Mouse (Mus musculus): ENCODE measurements around the gene Yjefn3.

Yjefn3 gene

DNA sequence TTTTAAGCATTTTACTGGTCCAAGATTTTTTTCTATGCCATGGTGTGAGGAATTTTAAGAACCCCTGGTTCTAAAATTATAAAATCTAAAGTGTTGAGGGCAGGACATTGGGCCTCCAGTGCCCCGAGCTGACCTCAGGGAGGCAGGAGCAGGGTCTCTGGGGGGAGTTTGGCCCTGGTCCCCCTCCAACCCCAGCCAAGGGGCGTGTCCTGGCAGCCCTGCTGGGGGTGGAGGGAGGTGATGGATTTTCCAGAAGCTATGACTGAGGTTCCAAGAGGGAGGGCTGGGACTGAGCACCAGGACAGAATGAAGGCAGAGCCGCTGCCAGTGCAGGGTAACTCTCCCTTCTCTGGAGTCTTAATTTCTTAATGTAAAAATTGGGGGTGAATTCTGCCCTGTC lies 24.5 kb downstream of the Yjefn3 start:
- DNase-seq = no peak

DNA sequence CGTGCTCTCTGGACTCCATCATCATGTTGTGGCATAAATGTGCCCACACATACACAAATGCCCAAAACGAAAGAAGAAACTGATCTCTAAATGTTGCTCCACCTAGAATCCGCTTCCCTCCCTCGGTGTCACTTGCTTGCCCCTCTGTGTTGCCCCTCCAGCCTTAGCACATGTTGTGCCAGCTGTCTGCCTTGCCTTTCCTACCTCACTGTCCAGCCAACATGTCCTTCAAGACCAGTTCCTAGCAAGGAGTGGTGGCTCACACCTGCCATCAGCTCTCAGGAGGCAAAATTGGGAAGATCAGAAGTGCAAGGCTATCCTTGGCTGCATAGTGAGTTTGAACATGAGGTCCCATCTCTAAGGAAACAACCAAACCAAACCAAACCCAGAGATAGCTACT lies 25.1 kb downstream of the Yjefn3 start:
- DNase-seq = no peak

- no peak for DNase-seq
Observed at GRCm38 (mm10) chr8:69876967-69877366, 25.5 kb downstream of the Yjefn3 start.

DNA sequence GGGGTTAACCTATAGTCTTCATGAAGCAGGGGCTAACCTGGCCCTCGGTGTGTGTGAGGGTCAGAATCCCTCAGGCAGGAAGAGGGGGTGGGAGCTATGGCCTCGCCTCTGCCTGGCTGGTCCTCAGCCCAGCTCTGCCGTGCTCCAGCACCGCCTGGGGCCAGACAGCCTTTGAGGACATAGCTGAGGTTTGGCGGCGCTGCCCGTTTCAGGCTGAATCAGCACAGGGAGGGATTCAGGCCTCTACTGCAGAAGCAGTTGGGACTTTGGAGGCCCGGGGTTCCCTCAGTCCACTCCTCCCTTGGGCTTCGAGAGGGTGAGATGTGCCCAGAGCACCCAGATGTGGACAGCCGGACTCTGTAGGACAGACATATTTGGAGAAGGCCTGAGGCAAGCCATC lies 26.4 kb downstream of the Yjefn3 start:
- DNase-seq = no peak

DNA sequence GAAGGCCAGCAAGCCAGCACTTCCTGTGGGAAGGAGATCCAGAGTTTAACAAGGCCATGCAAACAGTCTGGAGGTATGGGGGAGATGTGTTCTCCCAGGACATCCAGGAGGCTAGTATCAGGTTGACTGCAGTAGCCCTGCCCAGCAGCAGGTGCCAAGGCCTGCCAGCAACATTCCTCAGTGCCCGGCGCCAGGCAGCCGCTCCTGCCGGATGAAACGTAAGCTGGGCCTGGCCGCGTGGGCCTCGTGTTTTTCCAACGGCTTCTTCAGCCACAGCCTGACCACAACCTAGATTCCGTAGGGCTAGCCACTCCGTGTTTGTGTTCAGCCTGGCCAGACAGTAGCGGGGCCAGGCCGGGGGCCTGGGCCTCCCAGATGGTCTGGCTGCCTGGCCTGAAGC lies 27.9 kb downstream of the Yjefn3 start:
- DNase-seq = no peak

- peak; percentile 56 for DNase-seq
Observed at GRCm38 (mm10) chr8:69874155-69874554, 28.4 kb downstream of the Yjefn3 start.

DNA sequence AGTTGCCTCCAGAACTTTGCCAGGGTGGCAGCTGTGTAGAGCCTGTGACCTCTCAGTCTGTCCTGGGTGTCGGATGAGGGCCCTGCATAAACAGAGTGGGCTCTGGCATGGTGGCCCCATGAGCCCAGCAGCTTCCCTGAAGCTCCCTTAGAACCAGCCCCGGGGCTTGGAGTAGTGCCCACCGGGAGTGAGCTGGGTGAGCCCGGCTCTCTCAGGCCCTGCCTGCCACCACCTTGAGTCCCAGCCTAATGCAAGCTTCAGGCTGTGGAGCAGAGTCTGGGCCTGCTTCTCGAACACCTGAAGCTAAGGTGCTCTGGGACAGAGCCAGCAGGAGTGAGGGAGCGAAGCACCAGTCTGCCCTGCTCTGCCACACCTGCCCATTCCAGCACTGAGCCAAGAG lies 31.6 kb downstream of the Yjefn3 start:
- DNase-seq = no peak

GRCm38 (mm10) chr8:69870003-69870765 lies 32.3 kb downstream of the Yjefn3 start:
- peak; percentile 48 for DNase-seq

DNA sequence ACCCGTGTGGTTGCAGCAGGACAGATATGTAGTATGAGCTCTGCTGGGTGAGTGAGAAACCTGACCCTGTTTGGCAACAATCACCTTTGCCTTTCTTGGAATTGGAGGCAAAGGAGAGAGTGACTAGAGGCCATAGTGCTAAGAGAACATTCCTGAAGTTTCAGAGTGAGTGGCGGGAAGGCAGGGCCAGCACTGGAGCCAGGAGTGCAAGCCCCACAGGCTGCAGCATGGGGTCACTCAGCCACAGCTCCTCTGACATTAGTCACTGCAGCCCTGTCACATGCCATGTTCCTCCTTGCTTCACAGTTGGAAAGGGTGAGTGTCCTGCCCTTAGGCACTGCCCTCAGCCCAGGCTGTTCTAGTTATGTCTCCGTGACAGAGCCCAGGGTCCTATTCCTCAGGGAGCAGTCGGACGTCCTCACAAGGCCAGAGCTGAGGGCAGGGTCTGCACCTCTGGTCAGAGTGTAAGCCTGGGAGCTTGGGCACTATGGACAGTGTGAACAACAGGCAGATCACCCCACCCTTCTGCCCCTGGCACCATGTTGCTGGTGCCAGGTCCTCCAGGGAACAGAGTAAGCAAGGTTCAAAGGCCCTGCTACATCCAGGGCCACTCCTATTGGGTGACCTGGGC lies 34.7 kb downstream of the Yjefn3 start:
- DNase-seq = no peak

GRCm38 (mm10) chr8:69864180-69864579 lies 38.3 kb downstream of the Yjefn3 start:
- DNase-seq = no peak

DNA sequence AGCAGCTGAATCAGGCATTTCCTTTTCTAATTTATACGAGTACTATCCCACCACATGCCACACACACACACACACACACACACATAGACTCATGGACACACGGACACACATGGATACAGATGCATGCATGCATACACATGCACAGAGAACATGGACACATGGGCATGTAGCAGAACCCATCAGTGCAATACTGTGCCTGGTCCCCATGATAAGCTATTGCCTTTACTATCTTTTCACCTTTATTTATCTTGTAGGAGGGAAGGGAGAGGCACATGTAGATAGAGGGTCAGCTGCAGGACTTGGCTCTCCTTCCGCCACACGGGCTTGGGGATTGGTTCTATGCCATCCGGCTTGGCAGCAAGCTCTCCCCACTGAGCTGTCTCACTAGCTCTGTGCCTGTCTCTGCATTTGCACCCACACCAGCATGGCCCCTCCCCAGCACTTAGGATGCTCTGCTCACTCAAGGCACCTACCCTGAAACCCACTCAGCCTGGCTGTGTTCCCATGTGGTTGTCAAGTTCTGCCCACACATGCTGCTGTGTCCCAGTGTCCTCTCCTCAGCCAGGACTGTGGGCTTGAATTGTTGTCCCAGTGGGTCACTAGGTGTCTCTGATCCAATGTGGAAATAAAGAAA lies 39.0 kb downstream of the Yjefn3 start:
- peak; percentile 43 for DNase-seq

GRCm38 (mm10) chr8:69861251-69861650 lies 41.3 kb downstream of the Yjefn3 start:
- no peak for DNase-seq

DNA sequence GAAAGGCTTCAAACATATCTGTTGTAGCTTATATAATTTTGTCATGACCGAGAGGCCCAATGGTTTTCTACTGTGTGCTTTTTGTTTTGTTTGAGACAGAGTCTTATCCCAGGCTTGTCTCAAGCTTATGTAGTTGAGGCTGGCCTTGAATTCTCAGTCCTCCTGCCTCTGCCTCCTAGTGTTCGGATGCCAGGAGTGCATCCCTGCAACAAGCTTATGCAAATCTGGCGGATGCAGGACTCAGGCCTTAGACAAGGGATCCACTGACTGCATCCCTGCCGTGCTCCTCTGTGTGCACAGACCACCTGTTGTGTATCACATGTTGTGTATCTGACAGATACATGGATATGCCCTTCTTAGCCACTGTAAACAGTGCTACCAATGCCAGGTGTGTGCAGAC lies 41.7 kb downstream of the Yjefn3 start:
- DNase-seq = no peak

DNA sequence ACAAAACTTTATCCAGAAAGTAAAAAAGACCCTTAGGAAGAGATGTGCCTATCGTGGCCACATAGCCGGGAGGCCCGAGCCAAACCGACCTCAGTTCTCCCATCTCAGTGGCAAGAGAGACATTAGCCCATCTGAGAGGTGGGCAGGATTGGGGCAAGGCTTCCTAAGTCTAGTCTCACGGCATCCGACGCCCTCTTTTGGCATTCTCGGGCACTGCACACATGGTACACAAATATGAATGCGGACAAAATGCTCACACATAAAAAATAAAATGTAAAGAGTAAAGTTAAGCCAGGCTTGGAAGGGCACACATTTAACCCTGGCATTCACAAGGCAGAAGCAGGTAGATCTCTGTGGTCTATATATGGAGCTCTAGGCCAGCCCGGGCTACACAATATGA lies 48.6 kb downstream of the Yjefn3 start:
- no peak for DNase-seq

- no peak for DNase-seq
Observed at GRCm38 (mm10) chr8:69850926-69851506, 51.5 kb downstream of the Yjefn3 start.

DNA sequence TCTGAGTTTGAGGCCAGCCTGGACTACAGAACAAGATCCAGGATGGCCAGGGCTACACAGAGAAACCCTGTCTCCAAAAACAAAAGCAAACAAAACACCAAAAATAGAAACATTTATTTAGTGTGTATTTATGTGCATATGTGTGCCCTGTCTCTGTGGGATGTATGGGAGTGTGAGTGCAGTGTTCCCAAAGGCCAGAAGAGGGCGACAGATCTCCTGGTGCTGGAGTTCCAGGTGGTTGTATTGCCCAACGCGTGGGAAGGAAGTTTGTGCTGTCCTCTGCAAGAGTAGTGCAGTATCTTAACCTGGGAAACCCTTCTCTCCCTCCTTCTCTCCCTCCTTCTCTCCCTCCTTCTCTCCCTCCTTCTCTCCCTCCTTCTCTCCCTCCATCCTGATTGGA lies 52.6 kb downstream of the Yjefn3 start:
- no peak for DNase-seq

GRCm38 (mm10) chr8:69848951-69849350 lies 53.6 kb downstream of the Yjefn3 start:
- no peak for DNase-seq

DNA sequence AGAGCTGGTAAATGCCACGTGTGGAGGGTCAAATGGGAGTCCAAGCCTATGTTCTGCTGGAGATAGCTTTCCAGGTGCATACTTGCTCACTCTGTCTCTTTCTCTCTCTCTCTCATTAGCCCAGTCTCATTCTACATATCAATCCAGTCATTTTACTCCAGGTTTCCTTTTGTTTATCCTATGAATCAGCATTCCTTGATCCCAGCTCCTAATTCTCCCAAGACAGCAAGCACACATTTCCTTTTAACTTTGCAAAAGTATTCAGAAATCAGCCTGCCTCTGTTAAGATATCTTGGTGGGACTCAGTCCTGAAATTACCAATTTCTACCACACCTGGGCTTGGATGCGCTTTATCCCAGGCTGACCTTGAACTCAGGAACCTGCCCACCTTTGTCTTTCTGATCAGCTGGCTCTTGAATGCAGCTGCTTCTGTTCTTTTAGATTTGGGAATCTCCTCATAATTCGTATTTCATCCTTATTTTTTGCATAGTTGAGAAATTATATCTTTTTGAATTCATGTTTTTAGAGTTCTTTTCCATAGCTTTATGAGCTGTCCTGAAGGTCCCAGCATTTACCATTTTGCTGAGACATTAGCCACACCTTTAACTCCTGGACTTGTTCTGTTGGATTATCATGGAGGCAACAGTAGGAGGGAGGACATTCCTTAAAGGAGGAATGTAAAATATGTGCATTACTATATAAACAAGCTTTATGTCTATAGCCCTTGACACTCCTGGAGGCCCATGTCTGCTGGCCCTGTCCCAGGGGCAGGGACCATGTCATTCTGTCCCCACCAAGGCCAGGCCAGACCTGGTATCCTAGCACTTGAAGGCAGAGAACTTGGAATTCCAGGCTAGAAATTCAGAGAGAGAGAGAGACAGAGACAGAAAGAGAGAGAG lies 55.1 kb downstream of the Yjefn3 start:
- no peak for DNase-seq
